Mouse (Mus musculus): ENCODE data around the gene Chd5.

GRCm38 (mm10) chr4:152418229-152419060 lies 80.0 kb downstream of the Chd5 start:
- TF ChIP-seq POLR2A (IDR thresholded peaks at IDR 0.05; ENCODE audit: borderline replicate concordance, control insufficient read depth, low read depth, low read length) (no peak), CTCF (IDR thresholded peaks at IDR 0.05; ENCODE audit: control insufficient read depth, insufficient read depth, low read length) (no peak)

Measured in bone marrow, adult 2 months (tissue).